Mouse (Mus musculus) embryonic facial prominence, embryonic 13.5 days (tissue): ENCODE results near the gene Zfp385b. TPM values are rescaled to one million over a fixed set of nuclear protein-coding genes. Genes with fewer than 3 reads are reported as not detected.

Experiments
- ATAC-seq: fragments of 200-750 bp; cut with Nextera tagmentation; 2 replicates; pipeline ENCODE4 v1.8.0; 2017; ENCODE audit warnings: low read depth; ENCODE audit not compliant: insufficient number of reproducible peaks, insufficient read depth, low FRiP score, low TSS enrichment
- H3K27ac ChIP-seq: fragments of 300-500 bp; sonication (generic); 2 replicates; pipeline ENCODE4 v1.5.1; 2015; ENCODE audit warnings: moderate library complexity, mild to moderate bottlenecking, inconsistent platforms
- H3K27me3 ChIP-seq: fragments of 300-500 bp; sonication (generic); 2 replicates; pipeline ENCODE4 v1.6.1; 2015; ENCODE audit warnings: mild to moderate bottlenecking, inconsistent platforms
- H3K36me3 ChIP-seq: fragments of 300-500 bp; sonication (generic); 2 replicates; pipeline ENCODE4 v1.6.1; 2015; ENCODE audit warnings: mild to moderate bottlenecking, inconsistent platforms
- H3K4me1 ChIP-seq: fragments of 300-500 bp; sonication (generic); 2 replicates; pipeline ENCODE4 v1.6.1; 2015; ENCODE audit warnings: inconsistent platforms
- H3K4me2 ChIP-seq: fragments of 300-500 bp; sonication (generic); 2 replicates; pipeline ENCODE4 v1.6.1; 2015; ENCODE audit warnings: moderate library complexity, mild to moderate bottlenecking, inconsistent platforms
- H3K4me3 ChIP-seq: fragments of 300-500 bp; sonication (generic); 2 replicates; pipeline ENCODE4 v1.5.1; 2015; ENCODE audit warnings: mild to moderate bottlenecking, inconsistent platforms
- H3K9ac ChIP-seq: fragments of 300-500 bp; sonication (generic); 2 replicates; pipeline ENCODE4 v1.6.1; 2015; ENCODE audit warnings: mild to moderate bottlenecking, inconsistent platforms
- H3K9me3 ChIP-seq: fragments of 300-500 bp; sonication (generic); 2 replicates; pipeline ENCODE4 v1.6.1; 2016; ENCODE audit warnings: inconsistent platforms
- whole genome bisulfite sequencing: fragments of 180-500 bp; shearing (Covaris S2); methylation state at CpG from one replicate; pipeline ENCODE4 v1.1.7; 2015; ENCODE audit warnings: mixed read lengths; 5-methylcytosine and 5-hydroxymethylcytosine counted together
- polyA plus RNA-seq: library from polyadenylated mRNA; unstranded; fragments of >200 nt; fragmentation: Nextera tagmentation; extraction: Ambion mirVana; gene quantifications from 2 replicates; pipeline ENCODE4 v1.2.1, GENCODE M21; 2015

The Zfp385b gene
- polyA plus RNA-seq, 1 experiment from 2014 or later: 6.3 TPM

GRCm38 (mm10) chr2:77745246-77745645 is 74.2 kb downstream of the Zfp385b start:
- no peaks in the 10 kb centered on the region for H3K9me3 ChIP-seq
- no peak overlapping the region for H3K9ac ChIP-seq
- no peak overlapping the region for H3K27ac ChIP-seq
- no peaks in the 10 kb centered on the region for H3K27me3 ChIP-seq
- H3K4me2 ChIP-seq: no peak overlapping the region
- WGBS: 89% methylated on average over 7 of the region's 7 CpGs
- ATAC-seq: no peak
- H3K4me1 ChIP-seq: no peaks in the 10 kb centered on the region
- H3K36me3 ChIP-seq: no peaks in the 10 kb centered on the region
- no peak overlapping the region for H3K4me3 ChIP-seq

DNA sequence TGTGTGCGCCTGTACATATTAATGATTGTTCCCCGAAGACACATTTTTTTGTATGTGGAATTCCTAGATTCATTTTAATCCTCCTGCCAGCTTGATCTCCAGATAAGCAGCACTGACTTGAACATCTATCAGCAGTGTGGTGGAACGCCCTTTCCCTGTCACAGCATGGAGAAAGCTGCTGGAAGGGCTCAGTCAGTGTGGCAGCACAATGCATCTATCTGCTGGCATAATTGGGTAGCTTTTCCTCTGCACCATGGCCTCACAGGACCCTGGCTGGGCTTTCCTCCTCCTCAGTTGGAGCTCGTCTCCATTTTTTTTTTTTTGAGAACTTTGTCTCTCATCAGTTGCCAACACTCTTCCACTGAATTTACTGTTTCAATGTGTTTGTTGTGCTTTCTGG is 77.1 kb downstream of the Zfp385b start:
- H3K9ac ChIP-seq: no peak overlapping the region
- H3K4me1 ChIP-seq: no peaks in the 10 kb centered on the region
- no peak overlapping the region for H3K4me2 ChIP-seq
- WGBS: 64% methylated on average over 4 of the region's 4 CpGs
- no peak overlapping the region for H3K4me3 ChIP-seq
- H3K9me3 ChIP-seq: no peaks in the 10 kb centered on the region
- no peaks in the 10 kb centered on the region for H3K27me3 ChIP-seq
- ATAC-seq: no peak
- no peak overlapping the region for H3K27ac ChIP-seq
- no peaks in the 10 kb centered on the region for H3K36me3 ChIP-seq

DNA sequence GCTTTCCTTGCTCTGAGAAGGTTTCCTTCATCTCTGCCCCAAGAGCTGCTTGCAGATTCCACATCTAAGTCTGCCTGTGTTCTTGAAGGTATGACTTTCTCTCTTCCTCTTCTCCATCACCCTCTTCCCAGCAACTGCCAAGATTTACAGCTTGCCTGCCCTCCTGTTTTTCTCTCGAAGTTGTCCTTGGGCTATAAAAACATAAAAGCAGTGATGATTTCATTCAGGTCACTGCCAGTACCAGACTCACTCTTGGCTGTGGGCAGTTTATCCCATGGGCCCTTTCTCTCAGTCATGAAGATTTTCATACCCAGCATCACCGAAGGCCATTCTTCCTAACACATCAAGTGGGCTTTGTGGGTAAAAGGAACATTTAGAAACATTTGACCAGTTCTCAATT is 89.2 kb downstream of the Zfp385b start:
- ATAC-seq: no peak
- Histone ChIP-seq H3K36me3 (no peaks in the 10 kb centered on the region), H3K4me3 (no peak overlapping the region), H3K4me1 (no peaks in the 10 kb centered on the region), H3K4me2 (no peak overlapping the region), H3K9ac (no peak overlapping the region), H3K27me3 (no peaks in the 10 kb centered on the region), H3K9me3 (no peaks in the 10 kb centered on the region), H3K27ac (no peak overlapping the region)
- 75% methylated on average over 2 of the region's 2 CpGs for WGBS

GRCm38 (mm10) chr2:77726798-77727197 is 92.6 kb downstream of the Zfp385b start:
- H3K4me3 ChIP-seq: no peak overlapping the region
- no peak overlapping the region for H3K4me2 ChIP-seq
- 76% methylated on average over 7 of the region's 7 CpGs for WGBS
- ATAC-seq: no peak
- H3K9ac ChIP-seq: no peak overlapping the region
- H3K27ac ChIP-seq: no peak overlapping the region
- no peaks in the 10 kb centered on the region for H3K36me3 ChIP-seq
- H3K4me1 ChIP-seq: no peaks in the 10 kb centered on the region
- no peaks in the 10 kb centered on the region for H3K27me3 ChIP-seq
- H3K9me3 ChIP-seq: no peaks in the 10 kb centered on the region

DNA sequence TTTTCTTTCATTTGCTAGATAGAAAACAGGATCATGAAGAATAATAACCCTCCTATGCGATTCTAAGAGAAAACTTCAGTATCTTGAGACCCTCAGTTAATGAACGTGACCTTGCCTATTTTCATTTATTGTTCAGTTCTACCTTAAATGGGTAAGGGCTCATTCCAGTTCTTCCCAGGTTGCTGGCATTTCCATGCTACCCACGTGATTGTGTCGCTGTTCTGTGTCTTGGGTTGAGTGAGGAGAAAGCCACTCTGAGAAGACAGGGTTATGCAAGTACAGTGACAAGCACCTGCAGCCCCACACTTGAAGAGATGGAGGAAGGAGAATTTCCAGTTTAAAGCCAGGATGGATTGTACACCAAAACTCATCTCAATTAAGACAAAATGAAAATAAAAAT is 98.6 kb downstream of the Zfp385b start:
- H3K4me2 ChIP-seq: no peak overlapping the region
- no peak overlapping the region for H3K27ac ChIP-seq
- H3K9ac ChIP-seq: no peak overlapping the region
- no peaks in the 10 kb centered on the region for H3K9me3 ChIP-seq
- no peaks in the 10 kb centered on the region for H3K4me1 ChIP-seq
- H3K27me3 ChIP-seq: no peaks in the 10 kb centered on the region
- ATAC-seq: no peak
- no peaks in the 10 kb centered on the region for H3K36me3 ChIP-seq
- WGBS: 77% methylated on average over 4 of the region's 4 CpGs
- H3K4me3 ChIP-seq: no peak overlapping the region

GRCm38 (mm10) chr2:77716367-77716766 is 103.1 kb downstream of the Zfp385b start:
- no peaks in the 10 kb centered on the region; the same call in 1 of the 2 replicates for H3K27me3 ChIP-seq
- H3K9me3 ChIP-seq: 0 out of 2 replicates have a peak, but pooled peaks cover 4% of the 10 kb centered on the region
- H3K27ac ChIP-seq: no peak overlapping the region
- H3K36me3 ChIP-seq: no peaks in the 10 kb centered on the region
- no peaks in the 10 kb centered on the region for H3K4me1 ChIP-seq
- 59% methylated on average over 3 of the region's 3 CpGs for WGBS
- H3K4me3 ChIP-seq: no peak overlapping the region
- no peak for ATAC-seq
- no peak overlapping the region for H3K4me2 ChIP-seq
- no peak overlapping the region for H3K9ac ChIP-seq

- no peak overlapping the region for H3K9ac ChIP-seq
- WGBS: 33% methylated on average over 5 of the region's 5 CpGs
- H3K27ac ChIP-seq: no peak overlapping the region
- H3K9me3 ChIP-seq: 0 out of 2 replicates have a peak, but pooled peaks cover 4% of the 10 kb centered on the region
- H3K4me3 ChIP-seq: no peak overlapping the region
- H3K4me2 ChIP-seq: no peak overlapping the region
- H3K27me3 ChIP-seq: no peaks in the 10 kb centered on the region; the same call in 1 of the 2 replicates
- no peak for ATAC-seq
- no peaks in the 10 kb centered on the region for H3K4me1 ChIP-seq
- H3K36me3 ChIP-seq: no peaks in the 10 kb centered on the region
Observed at GRCm38 (mm10) chr2:77713886-77714285, 105.6 kb downstream of the Zfp385b start.

DNA sequence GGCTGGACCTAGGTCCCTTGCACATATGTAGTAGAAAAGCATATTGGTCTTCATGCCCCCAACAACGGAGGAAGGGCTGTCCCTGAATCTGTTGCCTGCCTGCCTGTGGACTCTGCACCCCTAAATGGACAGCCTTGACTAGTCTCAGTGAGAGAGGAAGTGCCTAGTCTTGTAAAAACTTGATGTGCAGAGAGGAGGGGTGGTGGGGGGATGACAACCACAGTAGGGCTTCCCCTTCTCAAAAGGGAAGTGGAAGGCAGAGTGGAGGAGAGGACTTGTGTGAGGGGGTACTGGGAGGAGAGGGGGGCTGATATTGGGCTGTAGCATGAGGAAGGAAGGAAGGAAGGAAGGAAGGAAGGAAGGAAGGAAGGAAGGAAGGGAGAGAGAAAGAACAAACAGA is 107.7 kb downstream of the Zfp385b start:
- Histone ChIP-seq H3K4me1 (no peaks in the 10 kb centered on the region), H3K9me3 (0 out of 2 replicates have a peak, but pooled peaks cover 4% of the 10 kb centered on the region), H3K4me2 (no peak overlapping the region), H3K27me3 (no peaks in the 10 kb centered on the region; the same call in 1 of the 2 replicates), H3K9ac (no peak overlapping the region), H3K27ac (no peak overlapping the region), H3K36me3 (no peaks in the 10 kb centered on the region), H3K4me3 (no peak overlapping the region)
- 59% methylated on average over 1 of the region's 1 CpGs for WGBS
- ATAC-seq: no peak

GRCm38 (mm10) chr2:77709206-77709794 is 110.1 kb downstream of the Zfp385b start:
- H3K4me2 ChIP-seq: peak overlapping the region; percentile 50
- no peak overlapping the region for H3K9ac ChIP-seq
- no peak overlapping the region for H3K4me3 ChIP-seq
- H3K27ac ChIP-seq: no peak overlapping the region
- WGBS: 23% methylated on average over 7 of the region's 7 CpGs
- no peak for ATAC-seq
- H3K27me3 ChIP-seq: no peaks in the 10 kb centered on the region; the same call in 1 of the 2 replicates
- no peaks in the 10 kb centered on the region for H3K36me3 ChIP-seq
- H3K4me1 ChIP-seq: no peaks in the 10 kb centered on the region
- H3K9me3 ChIP-seq: no peaks in the 10 kb centered on the region

DNA sequence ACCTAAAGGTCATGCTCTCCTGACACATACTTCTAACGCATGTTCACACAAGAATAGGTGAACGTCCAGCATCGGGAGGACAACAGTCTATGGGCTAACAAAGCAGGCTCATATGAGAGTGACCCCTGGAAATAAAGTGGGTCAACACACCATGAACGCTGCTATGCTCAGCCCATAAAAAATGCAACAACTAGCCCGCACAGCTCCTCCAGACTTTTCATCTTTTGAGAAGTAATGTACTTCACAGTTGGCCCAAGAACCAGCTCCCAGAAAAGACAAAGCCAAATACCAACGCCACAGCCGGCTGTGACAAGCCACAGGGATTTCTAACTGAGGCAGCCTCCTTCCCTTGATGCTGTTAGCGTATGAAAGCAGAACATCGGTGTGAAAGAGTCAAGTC is 112.3 kb downstream of the Zfp385b start:
- 81% methylated on average over 9 of the region's 9 CpGs for WGBS
- Histone ChIP-seq H3K9ac (no peak overlapping the region), H3K4me3 (no peak overlapping the region), H3K4me1 (0 out of 2 replicates have a peak, but pooled peaks cover 3% of the 10 kb centered on the region), H3K27ac (no peak overlapping the region), H3K27me3 (no peaks in the 10 kb centered on the region; the same call in 1 of the 2 replicates), H3K36me3 (no peaks in the 10 kb centered on the region), H3K9me3 (no peaks in the 10 kb centered on the region), H3K4me2 (no peak overlapping the region)
- ATAC-seq: no peak

DNA sequence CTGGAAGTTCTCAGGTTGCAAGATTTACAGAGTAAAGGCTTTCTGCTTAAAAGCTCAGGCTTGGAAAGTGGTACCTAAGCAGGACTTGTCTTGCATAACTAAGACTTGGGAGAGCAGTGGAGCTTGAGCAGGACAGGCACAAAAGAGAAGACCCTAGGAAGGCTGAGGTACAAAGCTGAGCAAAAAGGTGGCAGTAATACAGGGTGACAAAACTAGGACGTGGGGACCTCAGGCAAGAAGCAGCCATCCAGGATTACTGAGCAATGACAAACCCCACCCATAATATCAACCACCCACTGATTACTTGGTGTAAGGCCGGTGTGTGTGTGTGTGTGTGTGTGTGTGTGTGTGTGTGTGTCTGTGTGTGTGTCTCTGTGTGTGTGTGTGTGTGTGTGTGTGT is 114.0 kb downstream of the Zfp385b start:
- H3K9me3 ChIP-seq: no peaks in the 10 kb centered on the region
- no peaks in the 10 kb centered on the region for H3K36me3 ChIP-seq
- H3K9ac ChIP-seq: no peak overlapping the region
- H3K4me3 ChIP-seq: no peak overlapping the region
- 0 out of 2 replicates have a peak, but pooled peaks cover 3% of the 10 kb centered on the region for H3K4me1 ChIP-seq
- no peaks in the 10 kb centered on the region for H3K27me3 ChIP-seq
- H3K27ac ChIP-seq: no peak overlapping the region
- WGBS: 78% methylated on average over 2 of the region's 2 CpGs
- no peak overlapping the region for H3K4me2 ChIP-seq
- no peak for ATAC-seq

DNA sequence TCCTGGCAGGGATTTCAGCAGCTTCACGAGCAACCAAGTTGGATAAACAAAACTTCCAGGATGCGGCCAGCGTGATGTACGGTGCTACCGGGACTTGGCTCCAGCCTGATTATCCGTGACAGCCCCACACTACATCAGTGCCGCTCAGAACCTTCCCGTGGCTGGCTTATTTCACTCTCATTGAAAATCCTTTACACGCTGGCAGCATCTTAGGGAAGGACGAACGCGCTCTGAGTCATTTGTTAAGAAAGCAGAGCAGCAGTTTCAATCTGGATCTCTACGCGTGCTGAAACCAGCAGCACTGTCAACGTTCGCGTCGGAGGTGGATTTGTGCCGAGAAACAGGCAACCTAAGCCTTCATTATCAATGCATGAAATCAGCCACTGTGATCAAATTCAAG is 116.4 kb downstream of the Zfp385b start:
- Histone ChIP-seq H3K4me3 (peak overlapping the region; percentile 25), H3K9ac (no peak overlapping the region), H3K4me2 (peak overlapping the region; percentile 57), H3K27me3 (no peaks in the 10 kb centered on the region), H3K4me1 (0 out of 2 replicates have a peak, but pooled peaks cover 3% of the 10 kb centered on the region), H3K36me3 (no peaks in the 10 kb centered on the region), H3K27ac (no peak overlapping the region), H3K9me3 (no peaks in the 10 kb centered on the region)
- 30% methylated on average over 19 of the region's 19 CpGs for WGBS
- ATAC-seq: no peak
